Mouse (Mus musculus) testis, adult 2 months (tissue): ENCODE results near the gene Srxn1. TPM values are rescaled to one million over a fixed set of nuclear protein-coding genes. Genes with fewer than 3 reads are reported as not detected.
A peak's percentile ranks its signal among the peaks of the same experiment; 100 is the strongest.

Experiments used
- H3K27ac ChIP-seq: fragments of 200-500 bp; 2 replicates; pipeline ENCODE4 v1.5.1; 2012; ENCODE audit warnings: low read depth, low read length; ENCODE audit not compliant: control insufficient read depth, insufficient read depth
- H3K27me3 ChIP-seq: fragments of 200-500 bp; 2 replicates; pipeline ENCODE4 v1.6.1; 2012; ENCODE audit warnings: mild to moderate bottlenecking, low read length, moderate library complexity; ENCODE audit not compliant: control insufficient read depth, insufficient read depth
- H3K36me3 ChIP-seq: fragments of 200-500 bp; 2 replicates; pipeline ENCODE4 v1.6.1; 2012; ENCODE audit warnings: mild to moderate bottlenecking, low read length; ENCODE audit not compliant: control insufficient read depth, insufficient read depth
- H3K4me1 ChIP-seq: fragments of 200-500 bp; 2 replicates; pipeline ENCODE4 v1.6.1; 2012; ENCODE audit warnings: low read length; ENCODE audit not compliant: control insufficient read depth, insufficient read depth
- H3K4me3 ChIP-seq: fragments of 200-500 bp; 2 replicates; pipeline ENCODE4 v1.5.1; 2012; ENCODE audit warnings: low read depth, mild to moderate bottlenecking, low read length, moderate library complexity, mixed read lengths; ENCODE audit not compliant: control insufficient read depth
- CTCF ChIP-seq: fragments of 200-500 bp; IDR thresholded peaks from 2 replicates; pipeline ENCODE4 v1.5.1; 2012; ENCODE audit warnings: low read depth, mild to moderate bottlenecking, inconsistent platforms, low read length, moderate library complexity; ENCODE audit not compliant: control insufficient read depth, insufficient read depth, insufficient replicate concordance
- POLR2A ChIP-seq: fragments of 200-500 bp; IDR thresholded peaks from 2 replicates; pipeline ENCODE4 v1.6.1; 2012; ENCODE audit warnings: low read depth, mild to moderate bottlenecking, inconsistent platforms, low read length, moderate library complexity; ENCODE audit not compliant: control insufficient read depth
- polyA plus RNA-seq: library from polyadenylated mRNA; depleted of rRNA; stranded (reverse); fragments of >200 nt; gene quantifications from 2 replicates; pipeline ENCODE4 v1.2.3, GENCODE M21; 2012

The Srxn1 gene
- polyA plus RNA-seq, 1 experiment: 131 TPM

DNA sequence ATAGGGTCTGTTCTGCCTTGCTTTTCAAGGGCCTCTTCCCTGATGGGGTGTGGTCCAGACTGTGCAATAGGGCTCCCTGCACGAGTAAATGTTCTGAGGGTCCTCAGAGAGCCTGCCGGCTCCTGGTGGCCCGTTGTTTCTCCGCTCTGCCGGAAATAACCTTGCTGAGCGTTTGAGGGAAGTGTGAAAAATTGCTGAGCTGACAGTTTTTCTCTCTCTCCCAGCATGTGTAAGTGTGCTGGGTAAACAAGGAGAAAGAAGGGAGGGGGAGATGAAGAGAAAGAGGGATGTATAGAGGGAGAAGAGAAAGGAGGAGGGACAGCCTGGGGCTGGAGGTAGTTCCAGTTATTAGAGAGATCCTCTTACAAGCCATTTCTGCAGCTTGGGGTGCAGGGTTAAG is 21.0 kb upstream of the Srxn1 start:
- TF ChIP-seq POLR2A (no peak), CTCF (no peak)
- Histone ChIP-seq H3K4me3 (no peak overlapping the region), H3K36me3 (no peaks in the 10 kb centered on the region), H3K27me3 (no peaks in the 10 kb centered on the region), H3K27ac (no peak overlapping the region), H3K4me1 (peaks cover 12% of the 10 kb centered on the region)

DNA sequence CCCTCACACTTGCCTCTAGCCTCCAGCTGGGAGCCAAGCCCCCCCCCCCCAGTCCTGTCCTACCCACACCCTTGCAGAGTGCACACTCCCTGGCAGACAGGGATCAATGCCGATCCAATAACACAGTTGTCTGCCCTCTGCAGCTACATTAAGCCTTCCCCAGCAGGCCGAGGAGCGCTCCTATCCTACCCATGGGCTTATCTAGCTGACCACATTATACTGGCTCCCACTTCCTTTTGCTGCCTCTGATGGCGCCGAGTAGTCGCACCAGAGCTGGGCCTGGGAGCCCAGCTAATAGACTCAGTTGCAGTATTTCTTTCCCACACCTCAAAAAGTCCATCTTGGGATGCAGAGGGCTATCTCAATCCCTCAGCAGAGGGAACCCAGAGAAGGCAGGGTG is 19.9 kb upstream of the Srxn1 start:
- Histone ChIP-seq H3K36me3 (no peaks in the 10 kb centered on the region), H3K27me3 (no peaks in the 10 kb centered on the region), H3K27ac (no peak overlapping the region), H3K4me3 (no peak overlapping the region), H3K4me1 (peaks cover 10% of the 10 kb centered on the region)
- TF ChIP-seq POLR2A (no peak), CTCF (no peak)

DNA sequence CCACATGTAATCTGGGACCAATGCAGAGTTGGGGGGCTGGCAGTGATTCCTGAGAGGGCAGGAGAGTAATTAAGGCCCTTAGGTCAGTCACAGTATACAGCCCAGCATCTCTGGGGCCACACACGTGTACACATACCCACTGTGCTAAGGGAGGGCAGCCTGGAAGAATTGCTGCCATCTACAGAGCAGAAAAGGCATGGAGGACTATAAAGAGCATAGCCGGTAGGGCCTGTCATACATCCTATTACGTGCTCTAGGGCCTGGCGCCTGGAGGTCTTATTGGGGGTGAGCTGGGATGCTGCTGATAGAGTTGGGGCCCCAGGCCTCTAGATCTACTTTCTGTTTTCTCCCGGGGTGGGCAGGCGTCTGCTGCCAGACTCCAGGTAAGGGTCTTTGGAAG is 18.9 kb upstream of the Srxn1 start:
- Histone ChIP-seq H3K27me3 (no peaks in the 10 kb centered on the region), H3K4me3 (no peak overlapping the region), H3K4me1 (peaks cover 5% of the 10 kb centered on the region), H3K27ac (no peak overlapping the region), H3K36me3 (no peaks in the 10 kb centered on the region)
- TF ChIP-seq CTCF (no peak), POLR2A (no peak)

DNA sequence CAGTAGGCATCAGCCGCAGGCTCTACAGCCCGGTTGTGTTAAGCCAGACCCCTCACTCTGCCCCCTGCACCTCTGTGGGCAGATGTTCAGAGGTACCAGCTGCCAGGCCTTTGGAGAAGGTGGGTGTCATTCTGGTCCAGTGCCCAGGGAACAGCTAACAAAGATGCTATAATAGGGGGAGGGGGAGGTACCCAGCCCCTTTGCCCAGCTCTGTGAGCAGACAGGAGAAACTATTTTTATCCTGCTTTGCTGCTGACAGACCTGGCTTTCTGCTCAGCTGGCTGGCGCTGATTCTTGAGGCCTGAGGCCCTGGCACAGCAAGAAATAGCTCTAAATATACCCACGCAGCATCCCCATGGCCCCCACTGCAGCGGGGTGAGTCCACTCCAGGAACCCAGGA is 18.2 kb upstream of the Srxn1 start:
- Histone ChIP-seq H3K4me3 (no peak overlapping the region), H3K36me3 (no peaks in the 10 kb centered on the region), H3K27ac (no peak overlapping the region), H3K4me1 (peaks cover 2% of the 10 kb centered on the region; the same call in 1 of the 2 replicates), H3K27me3 (no peaks in the 10 kb centered on the region)
- no peak for TF ChIP-seq CTCF
- no peak for TF ChIP-seq POLR2A

DNA sequence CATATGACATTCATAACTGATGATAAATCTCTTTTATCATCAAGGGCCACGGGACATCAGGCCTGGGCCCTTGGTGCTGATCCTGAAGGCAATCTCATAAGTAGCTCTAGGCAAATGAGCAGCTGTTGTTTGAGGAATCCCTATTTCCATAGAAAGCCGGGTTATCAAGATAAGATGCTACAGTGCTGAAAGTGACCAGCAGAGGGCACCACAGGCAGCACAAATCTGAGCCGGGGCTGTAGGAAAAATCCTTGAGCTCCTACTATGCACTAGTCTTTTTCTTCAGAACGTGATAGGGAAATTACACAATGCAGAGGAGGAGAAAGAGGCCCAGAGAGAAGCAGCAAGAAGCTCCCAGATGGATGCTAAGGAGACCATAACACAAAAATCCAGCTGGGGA is 16.2 kb upstream of the Srxn1 start:
- Histone ChIP-seq H3K4me1 (peaks cover 12% of the 10 kb centered on the region), H3K27me3 (no peaks in the 10 kb centered on the region)

DNA sequence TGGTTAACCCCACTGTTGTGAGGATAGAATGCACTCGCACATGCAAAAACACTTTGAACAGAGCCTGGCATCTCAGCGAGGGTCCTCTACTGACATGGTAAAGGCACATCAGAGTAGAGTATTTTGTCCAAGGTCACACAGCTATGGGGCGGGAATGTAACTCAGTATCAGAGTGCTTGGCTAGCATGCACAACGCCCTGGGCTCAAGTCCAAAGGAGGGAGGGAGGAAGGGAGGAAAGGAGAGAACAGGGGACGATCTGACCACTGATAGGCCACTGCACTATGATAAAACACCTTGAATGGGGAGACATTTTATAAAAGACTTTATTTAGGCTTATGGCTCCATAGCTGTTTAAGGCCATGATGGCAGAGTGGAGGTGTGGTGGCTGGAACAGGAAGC is 15.7 kb upstream of the Srxn1 start:
- Histone ChIP-seq H3K27me3 (no peaks in the 10 kb centered on the region), H3K4me3 (no peak overlapping the region), H3K27ac (no peak overlapping the region), H3K4me1 (peaks cover 14% of the 10 kb centered on the region), H3K36me3 (no peaks in the 10 kb centered on the region)
- no peak for TF ChIP-seq CTCF
- no peak for TF ChIP-seq POLR2A

More for the DNA sequence above, 16.2 kb upstream of the Srxn1 start:
- Histone ChIP-seq H3K4me3 (no peak overlapping the region), H3K36me3 (no peaks in the 10 kb centered on the region), H3K27ac (no peak overlapping the region)
- peak; percentile 64; the same call in 1 of the 2 replicates for TF ChIP-seq CTCF
- TF ChIP-seq POLR2A: no peak

DNA sequence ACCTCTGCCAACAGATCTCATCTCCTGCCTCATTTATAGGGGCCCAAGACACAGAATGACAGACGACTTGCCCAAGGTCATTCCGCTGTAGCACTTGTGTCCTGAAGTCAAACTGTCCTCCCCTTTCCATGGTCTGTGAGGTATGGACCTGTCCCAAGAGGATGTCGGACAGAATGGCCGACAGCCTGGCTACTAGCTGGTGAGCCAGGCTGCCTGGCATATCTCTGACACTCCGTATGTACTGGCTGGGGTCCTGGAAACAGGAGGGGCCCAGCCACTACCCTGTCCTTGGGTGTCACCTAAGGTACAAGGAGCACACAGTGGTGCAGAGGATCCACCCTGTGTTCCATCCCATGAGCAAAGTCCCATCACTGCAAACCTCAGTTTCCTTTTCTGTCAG is 14.8 kb upstream of the Srxn1 start:
- Histone ChIP-seq H3K4me3 (no peak overlapping the region), H3K27me3 (no peaks in the 10 kb centered on the region), H3K36me3 (no peaks in the 10 kb centered on the region), H3K4me1 (peaks cover 16% of the 10 kb centered on the region), H3K27ac (no peak overlapping the region)
- TF ChIP-seq CTCF (no peak), POLR2A (no peak)
